Mouse (Mus musculus): ENCODE data around the gene Gpr18. TPM values are rescaled to one million over a fixed set of nuclear protein-coding genes. Genes with fewer than 3 reads are reported as not detected.

The Gpr18 gene
- polyA plus RNA-seq, 1 experiment = 91.9 TPM

GRCm38 (mm10) chr14:121951399-121952045, 35.9 kb upstream of the Gpr18 start:
- peak in 1 of 2 experiments; percentile 15 for DNase-seq (ENCODE audit: low read depth in 1 of 2, low spot score in 2 of 2)
- TF ChIP-seq CTCF (IDR thresholded peaks at IDR 0.05; ENCODE audit: extremely low read depth, insufficient read depth, insufficient read length, insufficient replicate concordance) (no peak), POLR2A (IDR thresholded peaks at IDR 0.05; ENCODE audit: low read depth, low read length) (no peak)
- 84% methylated on average over 2 of the region's 2 CpGs for WGBS
- H3K27ac ChIP-seq (ENCODE audit: insufficient read depth, low read length) = peak overlapping the region; percentile 63
- H3K4me3 ChIP-seq (ENCODE audit: extremely low read depth, insufficient read depth, insufficient read length) = no peak overlapping the region
- H3K4me1 ChIP-seq (ENCODE audit: control insufficient read depth, insufficient read depth, insufficient read length) = peaks cover 39% of the 10 kb centered on the region
- no peaks in the 10 kb centered on the region for H3K27me3 ChIP-seq (ENCODE audit: control insufficient read depth, insufficient read depth, low read length)
- H3K36me3 ChIP-seq (ENCODE audit: control insufficient read depth, insufficient read depth, low read length) = peaks cover 16% of the 10 kb centered on the region

- peaks cover 16% of the 10 kb centered on the region for H3K36me3 ChIP-seq (ENCODE audit: control insufficient read depth, insufficient read depth, low read length)
- no peak for DNase-seq (ENCODE audit: low read depth in 1 of 2, low spot score in 2 of 2)
- no peaks in the 10 kb centered on the region for H3K27me3 ChIP-seq (ENCODE audit: control insufficient read depth, insufficient read depth, low read length)
- H3K4me3 ChIP-seq (ENCODE audit: extremely low read depth, insufficient read depth, insufficient read length) = no peak overlapping the region
- peaks cover 38% of the 10 kb centered on the region for H3K4me1 ChIP-seq (ENCODE audit: control insufficient read depth, insufficient read depth, insufficient read length)
- H3K27ac ChIP-seq (ENCODE audit: insufficient read depth, low read length) = peak overlapping the region; percentile 39
- WGBS = 61% methylated on average over 5 of the region's 5 CpGs
- TF ChIP-seq CTCF (IDR thresholded peaks at IDR 0.05; ENCODE audit: extremely low read depth, insufficient read depth, insufficient read length, insufficient replicate concordance) = no peak
- TF ChIP-seq POLR2A (IDR thresholded peaks at IDR 0.05; ENCODE audit: low read depth, low read length) = no peak
Measured at GRCm38 (mm10) chr14:121949897-121950296, 34.3 kb upstream of the Gpr18 start.

GRCm38 (mm10) chr14:121949436-121949835, 33.9 kb upstream of the Gpr18 start:
- peak overlapping the region; percentile 39 for H3K27ac ChIP-seq (ENCODE audit: insufficient read depth, low read length)

GRCm38 (mm10) chr14:121947966-121948365, 32.4 kb upstream of the Gpr18 start:
- Histone ChIP-seq H3K4me1 (ENCODE audit: control insufficient read depth, insufficient read depth, insufficient read length) (peaks cover 26% of the 10 kb centered on the region), H3K36me3 (ENCODE audit: control insufficient read depth, insufficient read depth, low read length) (peaks cover 6% of the 10 kb centered on the region), H3K27me3 (ENCODE audit: control insufficient read depth, insufficient read depth, low read length) (no peaks in the 10 kb centered on the region), H3K4me3 (ENCODE audit: extremely low read depth, insufficient read depth, insufficient read length) (no peak overlapping the region), H3K27ac (ENCODE audit: insufficient read depth, low read length) (peak overlapping the region; percentile 65; the same call in 1 of the 2 replicates)
- WGBS = 75% methylated on average over 3 of the region's 3 CpGs
- no peak for DNase-seq (ENCODE audit: low read depth in 1 of 2, low spot score in 2 of 2)
- TF ChIP-seq POLR2A (IDR thresholded peaks at IDR 0.05; ENCODE audit: low read depth, low read length) = no peak
- no peak for TF ChIP-seq CTCF (IDR thresholded peaks at IDR 0.05; ENCODE audit: extremely low read depth, insufficient read depth, insufficient read length, insufficient replicate concordance)

More at GRCm38 (mm10) chr14:121949436-121949835, 33.9 kb upstream of the Gpr18 start:
- Histone ChIP-seq H3K4me1 (ENCODE audit: control insufficient read depth, insufficient read depth, insufficient read length) (peaks cover 33% of the 10 kb centered on the region), H3K4me3 (ENCODE audit: extremely low read depth, insufficient read depth, insufficient read length) (no peak overlapping the region), H3K27me3 (ENCODE audit: control insufficient read depth, insufficient read depth, low read length) (no peaks in the 10 kb centered on the region), H3K36me3 (ENCODE audit: control insufficient read depth, insufficient read depth, low read length) (peaks cover 16% of the 10 kb centered on the region)
- TF ChIP-seq POLR2A (IDR thresholded peaks at IDR 0.05; ENCODE audit: low read depth, low read length) (no peak), CTCF (IDR thresholded peaks at IDR 0.05; ENCODE audit: extremely low read depth, insufficient read depth, insufficient read length, insufficient replicate concordance) (no peak)
- DNase-seq (ENCODE audit: low read depth in 1 of 2, low spot score in 2 of 2) = no peak
- WGBS = 92% methylated on average over 3 of the region's 3 CpGs

GRCm38 (mm10) chr14:121947201-121947760, 31.7 kb upstream of the Gpr18 start:
- peak overlapping the region; percentile 65 for H3K27ac ChIP-seq (ENCODE audit: insufficient read depth, low read length)
- 63% methylated on average over 8 of the region's 8 CpGs for WGBS

GRCm38 (mm10) chr14:121946728-121947127, 31.1 kb upstream of the Gpr18 start:
- no peaks in the 10 kb centered on the region; the same call in 1 of the 2 replicates for H3K36me3 ChIP-seq (ENCODE audit: control insufficient read depth, insufficient read depth, low read length)
- WGBS = 65% methylated on average over 8 of the region's 8 CpGs
- H3K4me1 ChIP-seq (ENCODE audit: control insufficient read depth, insufficient read depth, insufficient read length) = peaks cover 26% of the 10 kb centered on the region
- peak overlapping the region; percentile 65; the same call in 1 of the 2 replicates for H3K27ac ChIP-seq (ENCODE audit: insufficient read depth, low read length)
- no peak for DNase-seq (ENCODE audit: low read depth in 1 of 2, low spot score in 2 of 2)
- H3K27me3 ChIP-seq (ENCODE audit: control insufficient read depth, insufficient read depth, low read length) = no peaks in the 10 kb centered on the region
- TF ChIP-seq CTCF (IDR thresholded peaks at IDR 0.05; ENCODE audit: extremely low read depth, insufficient read depth, insufficient read length, insufficient replicate concordance) (no peak), POLR2A (IDR thresholded peaks at IDR 0.05; ENCODE audit: low read depth, low read length) (no peak)
- H3K4me3 ChIP-seq (ENCODE audit: extremely low read depth, insufficient read depth, insufficient read length) = no peak overlapping the region

More at GRCm38 (mm10) chr14:121947201-121947760, 31.7 kb upstream of the Gpr18 start:
- Histone ChIP-seq H3K36me3 (ENCODE audit: control insufficient read depth, insufficient read depth, low read length) (peaks cover 4% of the 10 kb centered on the region), H3K4me3 (ENCODE audit: extremely low read depth, insufficient read depth, insufficient read length) (no peak overlapping the region), H3K4me1 (ENCODE audit: control insufficient read depth, insufficient read depth, insufficient read length) (peaks cover 26% of the 10 kb centered on the region), H3K27me3 (ENCODE audit: control insufficient read depth, insufficient read depth, low read length) (no peaks in the 10 kb centered on the region)
- TF ChIP-seq CTCF (IDR thresholded peaks at IDR 0.05; ENCODE audit: extremely low read depth, insufficient read depth, insufficient read length, insufficient replicate concordance) = no peak
- no peak for TF ChIP-seq POLR2A (IDR thresholded peaks at IDR 0.05; ENCODE audit: low read depth, low read length)
- no peak for DNase-seq (ENCODE audit: low read depth in 1 of 2, low spot score in 2 of 2)

GRCm38 (mm10) chr14:121946131-121946530, 30.6 kb upstream of the Gpr18 start:
- H3K4me3 ChIP-seq (ENCODE audit: extremely low read depth, insufficient read depth, insufficient read length) = no peak overlapping the region
- H3K4me1 ChIP-seq (ENCODE audit: control insufficient read depth, insufficient read depth, insufficient read length) = peaks cover 24% of the 10 kb centered on the region
- H3K36me3 ChIP-seq (ENCODE audit: control insufficient read depth, insufficient read depth, low read length) = no peaks in the 10 kb centered on the region; the same call in 1 of the 2 replicates
- no peak for TF ChIP-seq POLR2A (IDR thresholded peaks at IDR 0.05; ENCODE audit: low read depth, low read length)
- no peak for TF ChIP-seq CTCF (IDR thresholded peaks at IDR 0.05; ENCODE audit: extremely low read depth, insufficient read depth, insufficient read length, insufficient replicate concordance)
- no peak for DNase-seq (ENCODE audit: low read depth in 1 of 2, low spot score in 2 of 2)
- peak overlapping the region; percentile 77 for H3K27ac ChIP-seq (ENCODE audit: insufficient read depth, low read length)
- 78% methylated on average over 5 of the region's 5 CpGs for WGBS
- H3K27me3 ChIP-seq (ENCODE audit: control insufficient read depth, insufficient read depth, low read length) = no peaks in the 10 kb centered on the region
